ENCODE assay signal across 11 mouse cellular contexts in genomic region chr3:122647195-122647837, GRCm38 (mm10). TPM values are rescaled to one million over a fixed set of nuclear protein-coding genes. Genes with fewer than 3 reads are reported as not detected.
DNase-seq lines count a peak whose midpoint lies in the region; ATAC-seq lines count a peak whose summit lies in the region.
"Had no signal": no experiment of that assay in that cellular context is flagged by ENCODE, and none has a peak within 500 bp of the region (broad histone marks: within the 10 kb centered on the region; RNA-seq: fewer than 3 reads in every experiment).

No protein-coding gene starts in this region.

- 0 out of 2 replicates have a peak, but pooled peaks have one; percentile 24 for ATAC-seq in forebrain, embryonic 13.5 days
- no peak for ATAC-seq in forebrain, embryonic 11.5 days (replicated peaks; ENCODE audit: low FRiP score)
- no peak for ATAC-seq in midbrain, embryonic 11.5 days (ENCODE audit: low FRiP score)
- peak; percentile 57; the same call in 1 of the 2 replicates for ATAC-seq in lung, embryonic 15.5 days (ENCODE audit: borderline replicate concordance, extremely low read depth, low FRiP score, low TSS enrichment)
- ATAC-seq in stomach, embryonic 16.5 days (ENCODE audit: insufficient read depth, low FRiP score) = no peak
- ATAC-seq in cerebellum, adult (ENCODE audit: insufficient number of reproducible peaks, low FRiP score, low TSS enrichment) = no peak
- ATAC-seq: intestine, postnatal 0 days had no signal

- no peaks in the 10 kb centered on the region for H3K9me3 ChIP-seq in forebrain, embryonic 13.5 days (replicated peaks)
- H3K9me3 ChIP-seq in forebrain, embryonic 11.5 days (ENCODE audit: control insufficient read depth, low read length) = no peaks in the 10 kb centered on the region
- no peaks in the 10 kb centered on the region for H3K9me3 ChIP-seq in midbrain, embryonic 10.5 days (replicated peaks)
- no peaks in the 10 kb centered on the region for H3K9me3 ChIP-seq in midbrain, embryonic 11.5 days (ENCODE audit: control insufficient read depth, low read length)
- no peaks in the 10 kb centered on the region for H3K9me3 ChIP-seq in lung, embryonic 15.5 days
- no peaks in the 10 kb centered on the region for H3K9me3 ChIP-seq in stomach, embryonic 16.5 days (replicated peaks; ENCODE audit: control insufficient read depth, low read length)
- H3K9me3 ChIP-seq: limb, embryonic 10.5 days had no signal

- no peak overlapping the region for H3K4me3 ChIP-seq in forebrain, embryonic 13.5 days
- no peak overlapping the region for H3K4me3 ChIP-seq in forebrain, embryonic 11.5 days (ENCODE audit: low read depth, low read length)
- H3K4me3 ChIP-seq in midbrain, embryonic 10.5 days = no peak overlapping the region
- H3K4me3 ChIP-seq in midbrain, embryonic 11.5 days (ENCODE audit: low read depth, low read length) = no peak overlapping the region
- H3K4me3 ChIP-seq in lung, embryonic 15.5 days = no peak overlapping the region
- no peak overlapping the region for H3K4me3 ChIP-seq in stomach, embryonic 16.5 days (replicated peaks; ENCODE audit: low read length)
- H3K4me3 ChIP-seq: limb, embryonic 10.5 days had no signal

- H3K4me1 ChIP-seq in forebrain, embryonic 13.5 days = peaks cover 4% of the 10 kb centered on the region; the same call in 1 of the 2 replicates
- no peaks in the 10 kb centered on the region for H3K4me1 ChIP-seq in forebrain, embryonic 11.5 days (replicated peaks; ENCODE audit: control insufficient read depth, insufficient read depth, low read length)
- H3K4me1 ChIP-seq in midbrain, embryonic 10.5 days = no peaks in the 10 kb centered on the region
- no peaks in the 10 kb centered on the region for H3K4me1 ChIP-seq in midbrain, embryonic 11.5 days (ENCODE audit: control insufficient read depth, insufficient read depth, low read length)
- peaks cover 6% of the 10 kb centered on the region for H3K4me1 ChIP-seq in lung, embryonic 15.5 days
- H3K4me1 ChIP-seq in stomach, embryonic 16.5 days (ENCODE audit: control insufficient read depth, insufficient read depth, low read length) = no peaks in the 10 kb centered on the region
- H3K4me1 ChIP-seq: limb, embryonic 10.5 days had no signal

- no peaks in the 10 kb centered on the region for H3K36me3 ChIP-seq in forebrain, embryonic 13.5 days (ENCODE audit: poor library complexity, severe bottlenecking)
- no peaks in the 10 kb centered on the region for H3K36me3 ChIP-seq in forebrain, embryonic 11.5 days (ENCODE audit: control insufficient read depth, insufficient read depth, low read length)
- no peaks in the 10 kb centered on the region for H3K36me3 ChIP-seq in midbrain, embryonic 10.5 days
- no peaks in the 10 kb centered on the region for H3K36me3 ChIP-seq in midbrain, embryonic 11.5 days (ENCODE audit: control insufficient read depth, insufficient read depth, low read length)
- H3K36me3 ChIP-seq in lung, embryonic 15.5 days = no peaks in the 10 kb centered on the region
- no peaks in the 10 kb centered on the region for H3K36me3 ChIP-seq in stomach, embryonic 16.5 days (ENCODE audit: control insufficient read depth, insufficient read depth, low read length)
- H3K36me3 ChIP-seq: limb, embryonic 10.5 days had no signal

- no peak overlapping the region for H3K27ac ChIP-seq in forebrain, embryonic 13.5 days
- no peak overlapping the region for H3K27ac ChIP-seq in forebrain, embryonic 11.5 days (ENCODE audit: low read depth, low read length)
- H3K27ac ChIP-seq in midbrain, embryonic 10.5 days (replicated peaks) = peak overlapping the region; percentile 24; the same call in 1 of the 2 replicates
- H3K27ac ChIP-seq in midbrain, embryonic 11.5 days (ENCODE audit: low read depth, low read length) = no peak overlapping the region
- peak overlapping the region; percentile 46; the same call in 1 of the 2 replicates for H3K27ac ChIP-seq in lung, embryonic 15.5 days
- H3K27ac ChIP-seq in stomach, embryonic 16.5 days (ENCODE audit: low read length) = no peak overlapping the region; the same call in 1 of the 2 replicates
- H3K27ac ChIP-seq: limb, embryonic 10.5 days had no signal

- no peaks in the 10 kb centered on the region for H3K27me3 ChIP-seq in forebrain, embryonic 13.5 days
- H3K27me3 ChIP-seq in forebrain, embryonic 11.5 days (ENCODE audit: control insufficient read depth, insufficient read depth, low read length) = no peaks in the 10 kb centered on the region
- no peaks in the 10 kb centered on the region for H3K27me3 ChIP-seq in midbrain, embryonic 10.5 days (ENCODE audit: low read depth, poor library complexity, severe bottlenecking)
- H3K27me3 ChIP-seq in midbrain, embryonic 11.5 days (ENCODE audit: control insufficient read depth, insufficient read depth, low read length) = no peaks in the 10 kb centered on the region
- H3K27me3 ChIP-seq in lung, embryonic 15.5 days = no peaks in the 10 kb centered on the region
- no peaks in the 10 kb centered on the region for H3K27me3 ChIP-seq in stomach, embryonic 16.5 days (ENCODE audit: control insufficient read depth, insufficient read depth, low read length)

- 65% methylated on average over 13 of the region's 13 CpGs for WGBS in forebrain, embryonic 13.5 days
- 66% methylated on average over 13 of the region's 13 CpGs for WGBS in forebrain, embryonic 11.5 days
- 75% methylated on average over 13 of the region's 13 CpGs for whole genome bisulfite sequencing in midbrain, embryonic 10.5 days
- WGBS in midbrain, embryonic 11.5 days = 74% methylated on average over 13 of the region's 13 CpGs
- 47% methylated on average over 13 of the region's 13 CpGs for WGBS in lung, embryonic 15.5 days
- 56% methylated on average over 13 of the region's 13 CpGs for WGBS in stomach, embryonic 16.5 days

- DNase-seq in forebrain, embryonic 11.5 days (ENCODE audit: low spot score) = no peak
- no peak for DNase-seq in midbrain, embryonic 10.5 days (ENCODE audit: low spot score)
- no peak for DNase-seq in midbrain, embryonic 11.5 days (ENCODE audit: low spot score, missing footprints)
- no peak for DNase-seq in cerebellum, adult 11 months
- DNase-seq: right cerebral cortex, postnatal 4 days had no signal

- H3K4me2 ChIP-seq in forebrain, embryonic 13.5 days = no peak overlapping the region
- no peak overlapping the region for H3K4me2 ChIP-seq in forebrain, embryonic 11.5 days (ENCODE audit: low read depth, low read length, severe bottlenecking)
- H3K4me2 ChIP-seq in midbrain, embryonic 11.5 days = no peak overlapping the region
- peak overlapping the region; percentile 5; the same call in 1 of the 2 replicates for H3K4me2 ChIP-seq in lung, embryonic 15.5 days
- no peak overlapping the region for H3K4me2 ChIP-seq in stomach, embryonic 16.5 days (ENCODE audit: low read depth, low read length)

- H3K9ac ChIP-seq in forebrain, embryonic 13.5 days = peak overlapping the region; percentile 23; the same call in 1 of the 2 replicates
- H3K9ac ChIP-seq in forebrain, embryonic 11.5 days (ENCODE audit: low read length) = no peak overlapping the region
- H3K9ac ChIP-seq in midbrain, embryonic 11.5 days (ENCODE audit: low read length) = no peak overlapping the region
- H3K9ac ChIP-seq in lung, embryonic 15.5 days = no peak overlapping the region
- peak overlapping the region; percentile 54 for H3K9ac ChIP-seq in stomach, embryonic 16.5 days (ENCODE audit: low read length)

RNA-seq across cellular contexts. Expression of gene Fnbp1l, which starts 27.8 kb away (rescaled TPM):
- 181 and 194 TPM in 2 replicates for polyA plus RNA-seq in forebrain, embryonic 13.5 days (2015; fragmentation: Nextera tagmentation; extraction: Ambion mirVana)
- polyA plus RNA-seq in forebrain, embryonic 11.5 days (2014; fragmentation: Nextera tagmentation; extraction: Ambion mirVana) = 79.5 and 88.2 TPM in 2 replicates
- 50.5 and 62.7 TPM in 2 replicates for polyA plus RNA-seq in midbrain, embryonic 10.5 days (2016; fragmentation: Nextera tagmentation; extraction: Ambion mirVana)
- polyA plus RNA-seq in midbrain, embryonic 11.5 days (2014; fragmentation: Nextera tagmentation; extraction: Ambion mirVana) = 76.8 and 85.8 TPM in 2 replicates
- 50.2 and 52.8 TPM in 2 replicates for polyA plus RNA-seq in lung, embryonic 15.5 days (2015; fragmentation: Nextera tagmentation; extraction: Ambion mirVana)
- polyA plus RNA-seq in stomach, embryonic 16.5 days (2015; fragmentation: Nextera tagmentation; extraction: Ambion mirVana) = 42.8 and 43.9 TPM in 2 replicates

Comparison
In these comparisons a context has a peak if more than half of its experiments do, and no peak if none do; other contexts are left out.
1. ATAC-seq: peak in forebrain, embryonic 13.5 days (single experiment) and lung, embryonic 15.5 days (single experiment); none in forebrain, embryonic 11.5 days (single experiment), midbrain, embryonic 11.5 days (single experiment), stomach, embryonic 16.5 days (single experiment) and cerebellum, adult (single experiment).
2. H3K27ac ChIP-seq: peak in midbrain, embryonic 10.5 days (single experiment) and lung, embryonic 15.5 days (single experiment); none in forebrain, embryonic 13.5 days (single experiment), forebrain, embryonic 11.5 days (single experiment), midbrain, embryonic 11.5 days (single experiment) and stomach, embryonic 16.5 days (single experiment).
3. H3K9ac ChIP-seq: peak in forebrain, embryonic 13.5 days (single experiment) and stomach, embryonic 16.5 days (single experiment); none in forebrain, embryonic 11.5 days (single experiment), midbrain, embryonic 11.5 days (single experiment) and lung, embryonic 15.5 days (single experiment).